Mouse (Mus musculus): ENCODE data around the gene Mcam.

- TF ChIP-seq CTCF (IDR thresholded peaks at IDR 0.05; ENCODE audit: control insufficient read depth, insufficient read depth, insufficient read length) (no peak), MYOG (IDR thresholded peaks at IDR 0.05; ENCODE audit: control insufficient read depth, extremely low read depth, insufficient read length) (no peak), CEBPB (IDR thresholded peaks at IDR 0.05; ENCODE audit: low read depth) (no peak), MAX (IDR thresholded peaks at IDR 0.05) (no peak), USF1 (IDR thresholded peaks at IDR 0.05; ENCODE audit: low read depth) (no peak), FOSL1 (IDR thresholded peaks at IDR 0.05; ENCODE audit: insufficient read depth, low read length, poor library complexity, severe bottlenecking) (no peak), MYOD1 (IDR thresholded peaks at IDR 0.05; ENCODE audit: control insufficient read depth, insufficient read length, low read depth) (no peak)
Measured at GRCm38 (mm10) chr9:44188223-44188622, 54.0 kb downstream of the Mcam start.

Data from C2C12 (cell line).